Mouse (Mus musculus) forebrain, embryonic 12.5 days (tissue): ENCODE measurements around the gene Fkbp7. TPM values are rescaled to one million over a fixed set of nuclear protein-coding genes. Genes with fewer than 3 reads are reported as not detected.

ENCODE experiments used
- ATAC-seq: fragments of 200-750 bp; cut with Nextera tagmentation; 2 replicates; pipeline ENCODE4 v1.8.0; 2017; ENCODE audit warnings: moderate TSS enrichment; ENCODE audit not compliant: low FRiP score
- H3K27ac ChIP-seq: fragments of 300-500 bp; sonication (generic); 2 replicates; pipeline ENCODE4 v1.5.1; 2016; ENCODE audit warnings: mild to moderate bottlenecking
- H3K27me3 ChIP-seq: fragments of 300-500 bp; sonication (generic); 2 replicates; pipeline ENCODE4 v1.6.1; 2016; ENCODE audit warnings: mild to moderate bottlenecking
- H3K36me3 ChIP-seq: fragments of 300-500 bp; sonication (generic); replicated peaks from 2 replicates; pipeline ENCODE4 v1.6.1; 2016; ENCODE audit warnings: mild to moderate bottlenecking
- H3K4me1 ChIP-seq: fragments of 300-500 bp; sonication (generic); 2 replicates; pipeline ENCODE4 v1.6.1; 2016
- H3K4me2 ChIP-seq: fragments of 300-500 bp; sonication (generic); 2 replicates; pipeline ENCODE4 v1.6.1; 2016; ENCODE audit warnings: mild to moderate bottlenecking, moderate library complexity
- H3K4me3 ChIP-seq: fragments of 300-500 bp; sonication (generic); replicated peaks from 2 replicates; pipeline ENCODE4 v1.5.1; 2016; ENCODE audit warnings: mild to moderate bottlenecking
- H3K9ac ChIP-seq: fragments of 300-500 bp; sonication (generic); 2 replicates; pipeline ENCODE4 v1.6.1; 2016; ENCODE audit warnings: mild to moderate bottlenecking
- H3K9me3 ChIP-seq: fragments of 300-500 bp; sonication (generic); 2 replicates; pipeline ENCODE4 v1.6.1; 2016
- WGBS: fragments of 180-500 bp; shearing (Covaris S2); methylation state at CpG from one replicate; pipeline ENCODE4 v1.1.7; 2016; 5-methylcytosine and 5-hydroxymethylcytosine counted together
- polyA plus RNA-seq: library from polyadenylated mRNA; unstranded; fragments of >200 nt; fragmentation: Nextera tagmentation; extraction: Ambion mirVana; gene quantifications from 2 replicates; pipeline ENCODE4 v1.2.1, GENCODE M21; 2016

The Fkbp7 gene
- polyA plus RNA-seq, 1 experiment from 2014 or later, result 16.9 TPM

DNA sequence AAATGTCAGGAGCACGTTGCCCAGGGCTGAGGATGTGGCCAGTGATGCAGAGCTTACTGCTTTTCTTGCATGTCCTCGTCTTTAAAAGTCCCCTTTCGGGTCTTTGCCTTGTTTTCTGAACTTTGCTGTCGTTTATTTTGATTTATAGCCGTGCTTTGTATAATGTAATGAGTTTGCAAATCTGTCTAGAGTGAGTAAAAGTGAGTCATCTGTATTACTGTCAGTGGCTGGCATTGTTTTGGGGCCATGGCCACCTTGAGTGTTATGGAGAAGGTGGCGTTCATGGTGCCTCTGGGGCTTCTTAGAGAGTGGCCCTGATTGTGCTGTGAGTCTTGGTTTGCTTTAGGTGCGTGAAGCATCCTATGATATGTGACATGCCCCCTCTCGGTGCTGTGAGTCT lies 9.4 kb upstream of the Fkbp7 start:
- Histone ChIP-seq H3K36me3 (peaks cover 49% of the 10 kb centered on the region), H3K27ac (no peak overlapping the region), H3K4me1 (peaks cover 5% of the 10 kb centered on the region; the same call in 1 of the 2 replicates)

DNA sequence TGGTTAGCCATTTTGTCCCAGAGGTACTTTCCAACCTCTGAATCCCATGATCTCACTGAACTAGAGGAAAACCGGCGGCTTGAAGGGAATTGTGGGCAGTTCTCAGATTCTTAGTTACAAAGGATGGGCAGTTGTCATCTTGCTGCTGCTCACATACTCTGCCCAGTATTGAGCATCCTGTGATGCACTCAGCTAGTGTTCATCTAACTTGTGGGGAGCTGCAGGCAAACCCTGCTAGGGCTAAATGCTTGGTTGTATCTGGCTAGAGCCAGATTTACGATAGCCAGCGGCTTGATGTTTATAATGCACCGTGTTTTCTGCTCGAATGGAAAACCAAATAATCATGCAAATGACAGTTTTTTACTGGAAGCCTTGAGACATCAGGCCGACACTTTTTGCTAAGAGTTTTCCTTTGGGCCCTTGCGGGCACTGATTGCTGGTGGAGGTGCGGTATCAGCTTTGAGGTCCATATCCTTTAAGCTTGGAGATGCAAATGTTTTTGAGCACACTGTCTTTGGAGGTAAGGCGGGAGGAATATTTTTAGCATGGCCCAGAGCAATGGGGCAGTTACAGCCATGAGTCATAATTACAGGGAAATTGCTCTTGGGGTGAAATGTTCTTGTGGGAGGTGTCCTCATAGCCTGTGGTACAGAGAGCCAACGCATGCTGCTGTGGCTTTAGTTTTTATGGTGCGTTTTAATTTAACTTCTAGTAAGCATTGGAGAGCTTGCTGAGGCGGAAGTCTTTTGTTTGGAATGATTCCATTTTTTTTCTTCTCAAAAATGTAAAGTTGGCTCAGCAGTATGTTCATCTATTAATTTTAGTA lies 3.7 kb upstream of the Fkbp7 start:
- no peak for ATAC-seq
- WGBS, result 67% methylated on average over 13 of the region's 13 CpGs
- no peaks in the 10 kb centered on the region for H3K27me3 ChIP-seq
- peak overlapping the region; percentile 68 for H3K4me2 ChIP-seq
- no peak overlapping the region for H3K27ac ChIP-seq
- peak overlapping the region; percentile 89 for H3K9ac ChIP-seq
- peak overlapping the region; percentile 77 for H3K4me3 ChIP-seq
- peaks cover 36% of the 10 kb centered on the region for H3K4me1 ChIP-seq
- peaks cover 4% of the 10 kb centered on the region; the same call in 1 of the 2 replicates for H3K36me3 ChIP-seq
- no peaks in the 10 kb centered on the region for H3K9me3 ChIP-seq

More for the DNA sequence above, 9.4 kb upstream of the Fkbp7 start:
- whole genome bisulfite sequencing, result 91% methylated on average over 8 of the region's 8 CpGs
- no peak overlapping the region for H3K4me3 ChIP-seq
- H3K4me2 ChIP-seq, result no peak overlapping the region
- no peak overlapping the region for H3K9ac ChIP-seq
- no peaks in the 10 kb centered on the region for H3K9me3 ChIP-seq
- no peaks in the 10 kb centered on the region for H3K27me3 ChIP-seq
- ATAC-seq, result no peak

DNA sequence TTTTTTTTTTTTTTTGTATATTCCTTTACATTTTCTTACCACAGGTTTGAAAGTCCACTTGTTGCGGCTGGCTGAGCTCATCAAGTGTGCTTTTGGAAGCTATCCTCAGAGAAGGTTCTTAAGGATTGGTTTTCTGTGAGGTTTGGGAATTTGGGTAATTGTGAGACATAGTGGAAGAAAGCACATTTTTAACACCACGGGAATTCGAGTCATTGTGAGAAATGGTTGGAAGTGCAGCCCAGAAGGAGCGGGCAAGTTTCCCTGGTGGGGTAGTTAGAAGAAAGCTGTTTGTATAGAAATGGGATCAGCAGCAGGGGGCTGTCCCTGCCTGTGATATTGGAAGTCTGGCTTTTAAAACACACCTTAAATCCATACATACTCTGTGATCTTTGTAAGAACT lies 3.0 kb upstream of the Fkbp7 start:
- peaks cover 37% of the 10 kb centered on the region for H3K4me1 ChIP-seq
- H3K4me3 ChIP-seq, result peak overlapping the region; percentile 77
- H3K4me2 ChIP-seq, result peak overlapping the region; percentile 68
- H3K9me3 ChIP-seq, result no peaks in the 10 kb centered on the region
- no peaks in the 10 kb centered on the region for H3K27me3 ChIP-seq
- H3K36me3 ChIP-seq, result peaks cover 4% of the 10 kb centered on the region; the same call in 1 of the 2 replicates
- no peak overlapping the region for H3K27ac ChIP-seq
- WGBS, result 10% methylated on average over 4 of the region's 4 CpGs
- H3K9ac ChIP-seq, result peak overlapping the region; percentile 89
- ATAC-seq, result no peak

DNA sequence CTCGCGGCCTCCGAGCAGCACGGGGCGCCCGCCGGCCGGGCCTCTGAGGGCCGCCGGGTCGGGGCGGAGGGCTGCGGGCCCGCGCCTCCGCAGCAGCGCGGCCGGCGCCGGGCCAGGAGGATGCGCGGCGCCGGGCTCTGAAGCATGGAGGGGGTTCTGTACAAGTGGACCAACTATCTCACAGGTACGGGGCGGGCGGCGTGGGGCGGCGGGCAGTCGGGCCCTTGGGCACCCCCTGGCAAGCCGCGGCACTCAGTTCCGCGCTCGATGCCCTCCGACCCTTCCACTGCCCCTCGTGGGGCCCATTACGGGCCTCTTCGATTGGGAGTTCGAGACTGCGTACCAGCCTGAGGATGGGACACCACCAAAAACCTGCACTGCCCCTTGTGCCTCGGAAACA lies 2.5 kb upstream of the Fkbp7 start:
- no peaks in the 10 kb centered on the region for H3K9me3 ChIP-seq
- no peaks in the 10 kb centered on the region for H3K27me3 ChIP-seq
- H3K27ac ChIP-seq, result peak overlapping the region; percentile 81
- H3K36me3 ChIP-seq, result peaks cover 4% of the 10 kb centered on the region; the same call in 1 of the 2 replicates
- under 1% methylated on average over 37 of the region's 44 CpGs for WGBS
- H3K4me2 ChIP-seq, result peak overlapping the region; percentile 68
- peaks cover 37% of the 10 kb centered on the region for H3K4me1 ChIP-seq
- no peak; the same call in none of the 2 replicates for ATAC-seq
- H3K4me3 ChIP-seq, result peak overlapping the region; percentile 77
- peak overlapping the region; percentile 89 for H3K9ac ChIP-seq

DNA sequence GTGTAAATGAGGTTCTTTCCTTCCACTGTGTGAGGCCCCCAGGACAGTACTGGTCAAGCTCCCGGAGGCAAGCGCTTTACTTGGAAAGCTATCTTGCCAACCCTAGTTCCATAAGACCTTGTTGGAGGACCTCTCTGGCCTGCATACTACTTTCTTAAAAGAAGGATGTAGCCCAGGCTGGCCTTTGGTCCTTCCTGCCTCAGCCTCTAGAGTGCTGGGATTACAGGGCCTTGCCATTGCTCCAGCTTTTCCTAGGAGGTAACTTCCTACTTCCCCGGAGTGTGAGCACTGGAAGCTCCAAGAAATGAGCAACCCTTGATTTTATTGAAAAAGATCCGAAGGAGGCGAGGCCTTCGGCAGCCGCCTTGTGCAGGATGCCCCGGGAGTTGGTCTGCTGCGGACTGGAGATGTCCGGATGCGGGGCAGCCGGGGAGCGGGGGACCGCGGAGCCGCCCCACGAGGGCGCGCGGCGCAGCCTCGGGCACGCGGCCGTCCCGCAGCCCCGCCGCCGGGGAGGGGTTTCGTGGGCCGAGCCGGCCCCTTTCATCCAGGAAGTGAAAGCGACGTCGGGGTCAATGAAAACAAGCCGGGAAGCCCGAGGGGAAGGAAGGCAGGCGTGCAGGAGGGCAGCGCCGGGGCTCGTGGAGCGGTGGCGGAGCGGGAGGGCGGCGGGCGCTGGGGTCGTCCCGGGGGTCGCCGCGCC lies 2.0 kb upstream of the Fkbp7 start, which contains the start of gene Plekha3:
Plekha3 (plus strand) TSS at position 557 of the 703 bp plus-strand sequence.
- H3K4me3 ChIP-seq, result peak within 1 kb of the TSS; percentile 77
- H3K4me2 ChIP-seq, result peak within 1 kb of the TSS; percentile 68
- peak within 1 kb of the TSS; percentile 81 for H3K27ac ChIP-seq
- H3K4me1 ChIP-seq, result peaks cover 37% of the 10 kb centered on the region
- H3K9ac ChIP-seq, result peak within 1 kb of the TSS; percentile 89
- H3K36me3 ChIP-seq, result peaks cover 4% of the 10 kb centered on the region; the same call in 1 of the 2 replicates
- peak; percentile 78 for ATAC-seq
- no peaks in the 10 kb centered on the region for H3K27me3 ChIP-seq
- no peaks in the 10 kb centered on the region for H3K9me3 ChIP-seq
- WGBS, result 4% methylated on average over 45 of the region's 52 CpGs

DNA sequence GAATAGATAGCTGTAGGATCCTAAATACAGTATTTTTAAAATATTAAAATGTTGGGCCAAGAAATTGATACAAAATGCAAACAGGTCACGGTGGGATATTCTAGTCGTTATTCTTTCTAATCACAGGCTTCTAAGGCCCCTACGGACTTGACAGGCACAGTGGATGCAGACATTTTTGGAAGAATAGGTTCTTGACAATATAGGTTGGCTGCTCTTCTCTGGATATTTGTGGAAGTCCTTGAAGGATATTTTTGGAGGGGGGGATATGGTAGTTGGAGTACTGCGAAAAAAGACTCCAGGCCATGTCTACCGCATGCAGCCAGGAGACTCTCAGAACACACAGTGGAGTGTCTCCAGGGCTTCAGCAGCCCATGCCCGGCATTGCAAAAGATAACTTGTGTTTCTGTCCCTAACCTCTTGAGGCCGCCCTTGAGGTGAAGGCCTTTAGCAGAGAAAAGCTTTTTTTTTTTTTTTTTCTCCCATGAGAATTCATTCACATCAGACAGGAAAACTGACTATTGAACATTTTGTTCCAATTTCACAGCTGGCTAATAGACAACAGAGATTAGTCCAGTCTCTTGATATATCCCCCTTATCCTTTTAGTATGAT lies 661 bp upstream of the Fkbp7 start:
- Histone ChIP-seq H3K27ac (0 out of 2 replicates have a peak overlapping the region, but pooled peaks have one; percentile 74), H3K4me2 (peak overlapping the region; percentile 57), H3K9ac (0 out of 2 replicates have a peak overlapping the region, but pooled peaks have one; percentile 47), H3K4me3 (peak overlapping the region; percentile 44; the same call in 1 of the 2 replicates), H3K36me3 (peaks cover under 1% of the 10 kb centered on the region; the same call in 1 of the 2 replicates), H3K4me1 (peaks cover 37% of the 10 kb centered on the region), H3K27me3 (no peaks in the 10 kb centered on the region), H3K9me3 (no peaks in the 10 kb centered on the region)
- ATAC-seq, result no peak
- WGBS, result 44% methylated on average over 7 of the region's 7 CpGs

DNA sequence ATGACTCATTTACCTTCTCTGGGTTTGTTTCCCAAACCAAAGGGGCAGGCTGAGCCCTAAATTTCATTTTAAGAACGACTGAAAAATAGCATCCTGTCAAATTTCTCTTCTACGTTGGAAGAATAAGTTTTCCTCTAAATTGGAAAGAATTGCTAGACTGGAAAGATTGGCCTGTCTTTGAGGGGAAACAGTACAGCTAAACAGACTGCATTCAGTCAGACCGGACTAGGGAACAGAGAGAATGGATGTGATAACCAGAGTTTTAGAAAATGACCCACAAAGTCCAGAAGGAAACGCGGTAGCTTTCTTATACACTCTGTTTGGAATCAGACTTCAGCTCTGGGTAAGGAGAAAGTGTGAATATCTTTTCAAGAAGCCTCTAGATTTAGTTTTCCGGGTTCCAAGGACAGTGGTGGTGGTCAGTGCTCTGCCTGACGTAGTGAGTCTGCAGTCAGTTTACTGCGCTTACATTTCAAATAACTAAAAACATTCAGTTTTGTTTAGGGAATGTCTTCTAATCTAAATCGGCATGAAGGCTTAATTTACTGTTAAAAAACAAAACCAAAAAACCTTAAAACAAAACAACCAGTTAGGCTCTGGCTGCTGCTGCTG lies 676 bp downstream of the Fkbp7 start:
- H3K27ac ChIP-seq, result peak overlapping the region; percentile 74
- H3K9me3 ChIP-seq, result no peaks in the 10 kb centered on the region
- 49% methylated on average over 9 of the region's 9 CpGs for WGBS

DNA sequence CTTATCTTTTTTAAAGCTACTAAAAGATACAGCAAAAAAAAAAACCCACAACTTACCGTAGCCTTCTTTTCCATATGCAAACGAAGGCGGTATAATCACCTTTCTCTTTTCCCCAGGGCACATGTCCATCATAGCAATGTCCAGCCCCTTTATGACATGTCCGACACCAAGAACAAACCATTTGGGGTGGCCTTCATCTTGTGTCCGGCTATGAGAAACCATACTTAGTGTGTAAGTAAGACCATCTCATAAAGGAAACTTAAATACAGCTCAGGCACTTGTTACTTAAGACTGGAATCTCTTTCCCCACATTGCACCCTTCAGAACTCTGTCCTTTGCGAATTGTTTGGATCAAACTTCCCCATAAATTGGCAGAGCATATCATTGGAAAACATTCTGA lies 1.3 kb downstream of the Fkbp7 start:
- Histone ChIP-seq H3K9ac (peak overlapping the region; percentile 47; the same call in 1 of the 2 replicates), H3K27me3 (no peaks in the 10 kb centered on the region), H3K36me3 (no peaks in the 10 kb centered on the region), H3K27ac (no peak overlapping the region), H3K4me1 (peaks cover 28% of the 10 kb centered on the region), H3K4me2 (peak overlapping the region; percentile 57), H3K9me3 (no peaks in the 10 kb centered on the region), H3K4me3 (peak overlapping the region; percentile 44; the same call in 1 of the 2 replicates)
- ATAC-seq, result no peak
- 92% methylated on average over 6 of the region's 6 CpGs for WGBS

More for the DNA sequence above, 676 bp downstream of the Fkbp7 start:
- peak overlapping the region; percentile 44 for H3K4me3 ChIP-seq
- peak overlapping the region; percentile 47 for H3K9ac ChIP-seq
- H3K4me1 ChIP-seq, result peaks cover 32% of the 10 kb centered on the region
- ATAC-seq, result no peak
- no peaks in the 10 kb centered on the region for H3K36me3 ChIP-seq
- H3K27me3 ChIP-seq, result no peaks in the 10 kb centered on the region
- H3K4me2 ChIP-seq, result peak overlapping the region; percentile 57

DNA sequence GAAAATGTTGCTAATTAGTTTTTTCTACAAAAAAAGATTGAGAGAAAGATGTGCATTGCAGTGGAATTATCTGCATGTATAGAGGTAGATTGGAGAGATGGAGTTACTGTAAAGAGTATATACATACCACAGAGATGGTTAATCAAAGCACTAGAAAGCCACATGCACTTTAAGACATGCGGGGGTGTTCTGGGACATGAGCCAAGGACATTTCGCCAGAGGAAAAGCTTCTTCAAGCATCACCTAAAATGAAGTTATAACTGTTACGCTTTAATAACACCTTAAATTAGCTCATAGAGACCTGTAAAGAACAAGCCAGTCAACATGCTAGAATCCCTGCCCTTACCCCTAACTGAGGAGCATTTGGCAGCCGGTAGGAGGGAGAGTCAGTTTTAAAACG lies 5.7 kb downstream of the Fkbp7 start:
- no peak for ATAC-seq
- H3K36me3 ChIP-seq, result peaks cover 14% of the 10 kb centered on the region
- H3K4me1 ChIP-seq, result peaks cover 6% of the 10 kb centered on the region; the same call in 1 of the 2 replicates
- H3K27me3 ChIP-seq, result no peaks in the 10 kb centered on the region
- no peaks in the 10 kb centered on the region for H3K9me3 ChIP-seq
- 87% methylated on average over 5 of the region's 5 CpGs for WGBS
- H3K4me3 ChIP-seq, result no peak overlapping the region
- no peak overlapping the region for H3K27ac ChIP-seq
- H3K4me2 ChIP-seq, result no peak overlapping the region
- no peak overlapping the region for H3K9ac ChIP-seq

DNA sequence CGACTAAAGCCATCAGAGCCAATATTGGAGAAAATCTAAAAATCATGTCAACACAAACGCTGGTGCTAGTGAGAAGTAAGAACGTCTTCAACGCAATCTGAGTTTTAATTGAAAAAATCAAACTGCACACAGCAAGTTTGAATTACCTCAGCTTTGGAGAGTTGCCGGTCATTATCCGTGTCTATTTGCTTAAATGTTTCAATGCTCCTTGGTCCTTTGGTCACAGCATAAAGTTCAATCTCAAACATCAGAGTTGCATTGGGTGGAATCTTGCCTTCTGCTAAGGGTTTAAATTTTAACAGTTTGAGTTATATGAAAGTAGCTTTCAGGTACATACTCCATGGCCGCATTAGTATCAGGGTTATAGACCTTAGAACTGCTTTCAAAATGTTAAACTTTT lies 7.4 kb downstream of the Fkbp7 start:
- H3K9ac ChIP-seq, result no peak overlapping the region
- H3K4me1 ChIP-seq, result no peaks in the 10 kb centered on the region
- H3K4me2 ChIP-seq, result no peak overlapping the region
- H3K27me3 ChIP-seq, result no peaks in the 10 kb centered on the region
- H3K9me3 ChIP-seq, result no peaks in the 10 kb centered on the region
- H3K36me3 ChIP-seq, result peaks cover 14% of the 10 kb centered on the region
- no peak overlapping the region for H3K4me3 ChIP-seq
- 93% methylated on average over 7 of the region's 7 CpGs for whole genome bisulfite sequencing
- no peak overlapping the region for H3K27ac ChIP-seq
- no peak for ATAC-seq

DNA sequence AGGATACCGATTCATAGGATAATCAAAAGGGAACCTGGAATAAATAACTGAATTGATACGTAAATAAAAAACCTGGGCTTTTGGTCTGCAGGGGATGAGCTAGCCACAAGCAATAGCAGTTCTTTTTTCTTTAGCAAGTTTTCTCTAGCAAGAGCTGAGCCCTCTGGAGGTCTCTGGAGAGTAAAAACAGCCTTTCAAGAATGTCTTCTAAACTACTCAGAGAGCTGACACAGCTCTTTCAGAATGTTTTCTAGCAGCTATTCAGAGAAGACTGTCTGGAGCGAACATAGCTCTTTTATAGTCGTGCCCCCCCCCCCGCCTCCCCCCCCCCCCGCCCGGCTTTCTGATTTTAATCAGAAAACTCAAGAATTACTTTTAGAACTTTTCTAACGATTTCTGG lies 13.5 kb downstream of the Fkbp7 start:
- Histone ChIP-seq H3K36me3 (peaks cover 7% of the 10 kb centered on the region), H3K9me3 (no peaks in the 10 kb centered on the region), H3K4me1 (no peaks in the 10 kb centered on the region), H3K27ac (no peak overlapping the region), H3K4me2 (no peak overlapping the region), H3K4me3 (no peak overlapping the region), H3K9ac (no peak overlapping the region), H3K27me3 (no peaks in the 10 kb centered on the region)
- 62% methylated on average over 4 of the region's 8 CpGs for WGBS
- no peak for ATAC-seq
